Mouse (Mus musculus) megakaryocyte, embryonic 14.5 days (primary cell): Measurements from ENCODE around the gene Pyurf. TPM values are rescaled to one million over a fixed set of nuclear protein-coding genes. Genes with fewer than 3 reads are reported as not detected.

Experiments used
- H3K27me3 ChIP-seq: replicated peaks from 2 replicates; pipeline ENCODE3; 2012; ENCODE audit warnings: inconsistent platforms
- H3K36me3 ChIP-seq: replicated peaks from 2 replicates; pipeline ENCODE3; 2012; ENCODE audit warnings: low read length, inconsistent platforms, mixed read lengths
- H3K4me1 ChIP-seq: 2 replicates; pipeline ENCODE4 v1.6.1; 2012; ENCODE audit warnings: inconsistent platforms
- H3K4me3 ChIP-seq: replicated peaks from 2 replicates; pipeline ENCODE3; 2012; ENCODE audit warnings: moderate library complexity, mild to moderate bottlenecking, inconsistent platforms
- H3K9me3 ChIP-seq: 2 replicates; pipeline ENCODE4 v1.6.1; 2012; ENCODE audit warnings: inconsistent platforms
- FLI1 ChIP-seq: IDR thresholded peaks from 2 replicates; pipeline ENCODE4 v1.6.1; 2012; ENCODE audit warnings: low read length, inconsistent platforms, mixed read lengths
- GATA1 ChIP-seq: IDR thresholded peaks from 3 replicates; pipeline ENCODE4 v1.6.1; 2012; ENCODE audit warnings: mixed read lengths, low read length, inconsistent platforms, borderline replicate concordance
- polyA plus RNA-seq: library from polyadenylated mRNA; stranded (reverse); fragments of >175 nt; gene quantifications from 2 replicates; pipeline ENCODE4 v1.2.3, GENCODE M21; 2012; ENCODE audit warnings: low replicate concordance; ENCODE audit not compliant: insufficient read depth

Pyurf gene
- polyA plus RNA-seq, result 10.5 and 24.9 TPM in 2 replicates

DNA sequence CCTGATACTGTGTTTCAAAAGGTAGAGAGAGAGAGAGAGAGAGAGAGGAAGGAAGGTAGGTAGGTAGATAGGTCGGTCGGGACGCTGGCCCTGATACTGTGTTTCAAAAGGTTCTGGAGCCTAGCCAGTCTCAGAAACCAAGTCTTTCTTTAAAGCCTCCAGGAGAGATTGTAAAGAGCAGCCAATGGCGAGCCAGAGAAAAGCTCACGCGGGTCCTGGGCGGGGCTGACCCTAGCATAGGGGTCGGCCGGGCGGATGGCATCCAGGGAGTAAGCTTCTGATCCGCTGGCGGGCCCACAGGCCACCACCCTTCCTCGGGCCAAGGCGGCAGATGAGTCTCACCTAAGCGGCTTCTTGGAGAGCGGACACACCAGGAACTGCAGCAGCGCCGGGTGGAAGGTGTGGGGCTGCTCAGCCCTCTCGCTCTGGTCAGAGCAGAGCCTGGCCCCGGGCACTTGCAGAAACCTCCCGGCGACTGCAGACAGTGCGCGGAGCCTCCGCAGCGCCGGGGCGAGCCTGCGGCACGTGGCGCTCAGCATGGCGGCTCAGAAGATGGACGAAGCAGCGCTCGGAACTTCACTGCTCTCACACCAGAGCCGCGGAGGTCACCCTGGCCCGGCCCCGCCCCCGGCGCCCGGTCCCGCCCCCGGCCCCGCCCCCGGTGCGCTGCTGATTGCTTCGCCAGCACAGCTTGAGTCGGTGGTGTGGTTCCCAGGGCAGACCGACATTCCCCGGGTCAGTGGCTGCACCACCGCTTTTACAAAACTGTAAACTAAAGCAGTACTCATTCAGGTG, at the start of gene Pyurf:
Gene Pyurf (minus strand): TSS at position 612 of the 795 bp plus-strand sequence.
- Histone ChIP-seq H3K27me3 (no peaks in the 10 kb centered on the region), H3K36me3 (peaks cover 35% of the 10 kb centered on the region), H3K4me3 (peak within 1 kb of the TSS; percentile 96), H3K4me1 (peaks cover 19% of the 10 kb centered on the region), H3K9me3 (no peaks in the 10 kb centered on the region)
- no peak for TF ChIP-seq FLI1
- no peak for TF ChIP-seq GATA1

GRCm38 (mm10) chr6:57721347-57721746, 29.5 kb upstream of the Pyurf start:
- H3K36me3 ChIP-seq, result peaks cover 27% of the 10 kb centered on the region
- H3K9me3 ChIP-seq, result no peaks in the 10 kb centered on the region
- no peaks in the 10 kb centered on the region for H3K27me3 ChIP-seq
- no peak overlapping the region for H3K4me3 ChIP-seq
- H3K4me1 ChIP-seq, result peaks cover 10% of the 10 kb centered on the region
- TF ChIP-seq FLI1, result no peak
- TF ChIP-seq GATA1, result no peak

- Histone ChIP-seq H3K27me3 (no peaks in the 10 kb centered on the region), H3K36me3 (peaks cover 10% of the 10 kb centered on the region), H3K4me3 (peak overlapping the region; percentile 65), H3K9me3 (no peaks in the 10 kb centered on the region), H3K4me1 (peaks cover 28% of the 10 kb centered on the region)
- no peak for TF ChIP-seq FLI1
Observed at GRCm38 (mm10) chr6:57711726-57712125, 19.8 kb upstream of the Pyurf start.

GRCm38 (mm10) chr6:57706721-57707120, 14.8 kb upstream of the Pyurf start:
- H3K9me3 ChIP-seq, result no peaks in the 10 kb centered on the region
- no peak for TF ChIP-seq FLI1
- no peak for TF ChIP-seq GATA1
- H3K4me3 ChIP-seq, result peak overlapping the region; percentile 79
- peaks cover 40% of the 10 kb centered on the region for H3K4me1 ChIP-seq
- H3K36me3 ChIP-seq, result no peaks in the 10 kb centered on the region
- no peaks in the 10 kb centered on the region for H3K27me3 ChIP-seq

GRCm38 (mm10) chr6:57703703-57704102, 11.8 kb upstream of the Pyurf start:
- Histone ChIP-seq H3K36me3 (no peaks in the 10 kb centered on the region), H3K9me3 (no peaks in the 10 kb centered on the region), H3K4me3 (peak overlapping the region; percentile 97), H3K27me3 (no peaks in the 10 kb centered on the region), H3K4me1 (peaks cover 32% of the 10 kb centered on the region)
- no peak for TF ChIP-seq FLI1

DNA sequence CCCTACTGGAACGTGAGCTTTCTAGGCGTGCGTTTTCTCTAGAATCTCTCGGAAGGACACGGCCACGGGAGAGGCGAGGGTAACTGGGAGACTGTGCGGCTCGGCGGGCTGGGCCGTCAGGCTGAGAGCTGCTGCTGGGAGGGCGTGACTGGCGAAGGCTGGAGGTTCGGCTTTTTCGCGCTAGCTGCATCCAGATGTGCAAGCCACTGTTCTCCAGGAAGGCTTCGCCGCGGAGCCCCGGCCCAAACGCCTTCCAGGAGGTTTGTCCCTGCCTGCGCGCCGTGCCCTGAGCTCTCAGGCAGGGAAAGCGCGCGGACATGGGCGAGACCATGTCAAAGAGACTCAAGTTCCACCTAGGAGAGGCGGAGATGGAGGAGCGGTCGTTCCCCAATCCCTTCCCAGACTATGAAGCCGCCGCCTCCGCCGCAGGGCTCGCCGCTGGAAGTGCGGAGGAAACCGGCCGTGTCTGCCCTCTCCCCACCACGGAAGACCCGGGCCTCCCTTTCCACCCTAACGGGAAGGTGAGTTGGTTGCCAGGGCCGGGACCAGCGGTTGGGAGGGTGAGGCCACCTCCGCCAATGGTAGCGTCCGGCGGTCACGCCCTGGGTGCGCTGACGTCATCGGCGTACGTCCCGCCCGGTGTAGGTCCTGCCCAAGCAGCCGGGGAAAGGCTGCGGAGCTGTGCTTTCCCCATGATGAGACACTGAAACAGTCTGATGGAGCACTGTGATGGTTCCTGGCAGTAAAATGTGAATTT, 11.0 kb upstream of the Pyurf start:
- Histone ChIP-seq H3K36me3 (no peaks in the 10 kb centered on the region), H3K27me3 (no peaks in the 10 kb centered on the region), H3K4me3 (peak overlapping the region; percentile 97), H3K4me1 (peaks cover 32% of the 10 kb centered on the region), H3K9me3 (no peaks in the 10 kb centered on the region)
- TF ChIP-seq GATA1 (no peak), FLI1 (no peak)

DNA sequence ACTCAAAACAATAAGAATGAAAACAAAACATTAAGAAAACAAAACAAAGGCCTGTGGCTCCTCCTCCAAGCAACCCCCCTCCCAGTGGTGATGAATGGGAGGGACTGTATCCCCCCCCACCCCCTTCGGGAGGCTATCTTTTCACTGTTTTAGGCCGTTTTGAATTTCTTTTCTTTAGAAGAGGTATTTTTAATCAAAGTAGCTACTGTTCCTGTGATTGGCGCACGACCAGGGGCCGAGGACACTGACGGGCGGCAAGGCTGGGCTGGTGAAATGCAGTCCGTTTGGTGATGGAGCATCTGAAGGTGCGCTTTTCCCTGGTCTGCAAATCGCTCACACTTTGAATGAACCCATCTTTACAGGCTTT, 10.5 kb upstream of the Pyurf start, which contains the start of gene Lancl2:
Gene Lancl2 (plus strand): TSS at position 165 of the 367 bp plus-strand sequence.
- no peak for TF ChIP-seq FLI1
- no peak for TF ChIP-seq GATA1
- H3K4me1 ChIP-seq, result peaks cover 31% of the 10 kb centered on the region
- no peaks in the 10 kb centered on the region for H3K27me3 ChIP-seq
- H3K9me3 ChIP-seq, result no peaks in the 10 kb centered on the region
- H3K36me3 ChIP-seq, result no peaks in the 10 kb centered on the region
- peak within 1 kb of the TSS; percentile 97 for H3K4me3 ChIP-seq

DNA sequence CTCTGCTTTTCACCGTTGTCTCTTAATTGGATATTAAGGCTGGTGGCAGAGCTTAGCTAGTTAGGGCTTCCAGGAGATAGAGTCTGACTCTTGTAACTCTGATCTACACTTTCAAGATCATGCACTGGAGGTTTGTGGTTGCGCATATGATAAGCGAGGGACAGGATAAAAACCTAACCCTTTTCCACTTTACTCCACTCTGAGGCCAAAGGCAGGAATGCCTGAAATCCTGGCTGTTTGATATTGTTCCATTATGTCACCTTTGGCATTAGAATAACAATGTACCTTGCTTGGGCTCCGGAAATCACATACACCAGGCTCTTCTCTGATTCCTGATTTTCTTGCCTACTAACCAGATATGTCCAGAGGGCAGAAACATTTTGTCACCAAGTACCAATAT, 9.8 kb upstream of the Pyurf start:
- no peak for TF ChIP-seq GATA1
- TF ChIP-seq FLI1, result no peak
- Histone ChIP-seq H3K36me3 (no peaks in the 10 kb centered on the region), H3K27me3 (no peaks in the 10 kb centered on the region), H3K4me3 (no peak overlapping the region), H3K9me3 (no peaks in the 10 kb centered on the region), H3K4me1 (peaks cover 27% of the 10 kb centered on the region)

DNA sequence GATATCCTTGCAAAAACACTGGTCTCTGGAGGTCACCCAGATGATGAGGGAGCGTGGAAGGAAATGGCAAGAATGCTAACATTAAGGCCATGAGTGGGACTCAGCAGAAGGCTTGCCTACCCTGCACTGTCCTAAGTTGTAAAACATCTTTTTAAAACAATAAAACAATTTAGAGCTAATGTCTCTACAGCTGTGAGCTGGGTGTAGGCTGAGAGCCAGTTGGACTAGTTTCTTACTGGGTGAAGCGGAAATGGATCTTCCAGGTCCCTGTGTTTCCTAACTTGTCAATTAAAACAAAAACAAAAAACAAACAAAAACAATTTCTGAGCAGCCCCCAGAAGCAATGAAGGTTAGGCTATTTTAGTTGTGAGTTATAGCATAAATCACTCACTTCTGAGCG, 1.2 kb upstream of the Pyurf start:
- H3K9me3 ChIP-seq, result no peaks in the 10 kb centered on the region
- H3K27me3 ChIP-seq, result no peaks in the 10 kb centered on the region
- TF ChIP-seq FLI1, result no peak
- TF ChIP-seq GATA1, result no peak
- H3K4me1 ChIP-seq, result peaks cover 19% of the 10 kb centered on the region
- H3K36me3 ChIP-seq, result peaks cover 21% of the 10 kb centered on the region
- no peak overlapping the region for H3K4me3 ChIP-seq

- Histone ChIP-seq H3K27me3 (no peaks in the 10 kb centered on the region), H3K4me1 (no peaks in the 10 kb centered on the region), H3K9me3 (no peaks in the 10 kb centered on the region; the same call in 1 of the 2 replicates), H3K4me3 (no peak overlapping the region), H3K36me3 (peaks cover 56% of the 10 kb centered on the region)
- TF ChIP-seq GATA1, result no peak
- TF ChIP-seq FLI1, result no peak
Observed at GRCm38 (mm10) chr6:57684156-57684555, 7.7 kb downstream of the Pyurf start.
